Mouse (Mus musculus) bone marrow, adult 2 months (tissue): ENCODE measurements around the gene Ctrb1.

Source experiments
- CTCF ChIP-seq: fragments of 200-500 bp; IDR thresholded peaks from 2 replicates; pipeline ENCODE4 v1.5.1; 2011; ENCODE audit warnings: low read length, control low read depth; ENCODE audit not compliant: control insufficient read depth, insufficient read depth
- POLR2A ChIP-seq: fragments of 200-500 bp; IDR thresholded peaks from 2 replicates; pipeline ENCODE4 v1.6.1; 2011; ENCODE audit warnings: low read depth, mild to moderate bottlenecking, control low read depth, low read length, borderline replicate concordance; ENCODE audit not compliant: control insufficient read depth

DNA sequence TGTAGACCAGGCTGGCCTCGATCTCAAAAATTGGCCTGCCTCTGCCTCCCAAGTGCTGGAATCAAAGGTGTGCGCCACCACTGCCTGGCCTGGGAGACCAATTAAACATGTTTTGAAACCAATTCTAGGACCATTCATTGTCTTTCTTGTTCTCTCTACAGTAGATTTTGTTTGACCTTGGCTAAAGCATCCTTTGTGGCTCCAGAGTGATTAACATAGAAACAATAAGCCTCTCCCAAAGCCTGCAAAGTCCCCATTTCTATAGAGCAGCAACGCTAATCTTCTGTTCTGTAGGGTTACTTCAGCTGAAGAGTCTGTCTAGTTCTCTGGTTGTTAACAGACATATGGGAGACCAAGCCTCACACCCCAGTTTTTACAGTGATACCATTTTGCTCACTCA is 40.2 kb downstream of the Ctrb1 start:
- TF ChIP-seq POLR2A (no peak), CTCF (no peak)
